Mouse (Mus musculus): Measurements from ENCODE around the gene Cyth1.

The Cyth1 gene

DNA sequence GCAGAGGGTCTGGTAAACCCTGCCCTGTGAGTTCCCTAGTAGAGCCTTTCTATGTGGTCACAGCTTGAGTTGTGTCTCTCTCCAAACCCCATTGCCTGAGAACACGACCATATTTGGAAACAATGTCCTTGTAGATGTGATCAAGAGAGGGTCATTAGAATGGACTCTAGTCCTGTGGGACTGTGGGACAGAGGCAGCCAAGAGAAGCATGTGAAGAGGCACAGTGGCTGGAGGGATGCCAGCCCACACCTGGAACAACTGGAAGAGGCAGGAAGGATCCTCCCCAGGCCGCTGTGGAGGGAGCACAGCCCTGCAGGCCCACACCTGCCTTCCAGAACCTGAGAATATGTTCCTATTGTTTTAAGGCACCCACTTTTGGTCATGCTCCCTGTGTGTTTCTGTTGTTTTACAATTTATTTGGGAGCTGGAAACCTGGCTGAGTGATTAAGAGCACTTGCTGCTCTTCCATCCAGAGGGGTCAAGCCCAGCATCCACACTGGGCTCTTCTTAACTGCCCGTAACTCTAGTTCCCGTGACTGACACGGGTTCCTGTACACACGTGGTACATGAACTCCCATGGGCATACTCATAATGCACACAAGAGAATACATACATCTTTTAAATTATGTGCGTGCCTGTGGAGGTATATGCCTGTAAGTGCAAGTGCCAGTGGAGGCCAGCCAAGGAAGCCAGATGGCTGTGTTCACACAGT, 5.2 kb upstream of the Cyth1 start:
- DNase-seq = no peak

DNA sequence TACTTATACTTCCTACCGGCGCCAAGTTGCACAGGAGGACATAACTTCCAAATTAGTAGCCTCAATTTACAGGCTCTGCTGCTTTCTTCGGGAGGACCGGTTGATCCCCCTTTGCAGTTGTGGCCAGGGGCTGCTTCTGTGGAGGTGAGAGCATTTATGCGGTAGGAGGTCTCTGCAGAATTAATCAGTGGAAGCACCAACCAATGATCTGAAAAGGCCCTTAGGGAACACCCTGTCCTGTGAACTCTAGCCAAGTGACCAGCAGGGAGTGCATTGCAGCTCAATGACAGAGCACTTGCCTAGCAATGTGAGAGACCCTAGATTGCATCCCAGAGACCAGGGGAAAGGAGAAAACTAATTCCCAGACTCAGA, 606 bp upstream of the Cyth1 start:
- DNase-seq = no peak

DNA sequence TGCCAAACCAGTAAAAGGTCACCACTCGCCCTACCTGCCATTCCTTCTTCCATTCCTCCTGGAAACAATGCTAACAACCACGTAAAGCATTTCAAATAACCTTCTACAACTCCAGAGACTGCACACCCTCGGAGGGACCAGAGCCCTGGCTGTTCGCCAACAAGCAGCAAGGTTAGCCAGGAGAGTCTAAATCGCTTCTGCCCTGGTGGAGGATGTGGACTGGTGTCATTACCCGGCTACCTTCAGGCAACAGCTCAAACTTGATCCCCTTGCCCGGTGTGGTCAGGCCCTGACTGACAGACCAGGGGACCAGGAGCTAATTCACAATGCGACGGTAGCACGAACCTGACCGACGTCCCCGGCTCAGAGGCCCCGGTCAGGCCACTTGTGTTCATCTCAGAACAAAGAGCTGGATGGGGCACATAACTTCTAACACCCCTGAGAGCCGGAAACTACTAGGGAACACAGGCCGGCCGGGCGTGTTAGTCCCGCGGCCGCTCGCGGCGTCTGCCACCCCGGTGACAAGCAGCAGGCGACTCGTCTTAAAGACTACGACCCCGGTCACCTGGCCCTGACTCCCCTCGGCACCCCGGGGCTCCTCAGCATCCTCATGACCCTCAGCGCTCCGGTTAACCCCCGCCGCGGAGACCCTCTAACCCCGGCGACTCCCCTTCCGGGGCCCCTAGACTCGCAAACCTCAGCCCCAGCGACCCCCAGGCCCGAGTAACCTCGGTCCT, 865 bp downstream of the Cyth1 start:
- DNase-seq = peak; percentile 71

DNA sequence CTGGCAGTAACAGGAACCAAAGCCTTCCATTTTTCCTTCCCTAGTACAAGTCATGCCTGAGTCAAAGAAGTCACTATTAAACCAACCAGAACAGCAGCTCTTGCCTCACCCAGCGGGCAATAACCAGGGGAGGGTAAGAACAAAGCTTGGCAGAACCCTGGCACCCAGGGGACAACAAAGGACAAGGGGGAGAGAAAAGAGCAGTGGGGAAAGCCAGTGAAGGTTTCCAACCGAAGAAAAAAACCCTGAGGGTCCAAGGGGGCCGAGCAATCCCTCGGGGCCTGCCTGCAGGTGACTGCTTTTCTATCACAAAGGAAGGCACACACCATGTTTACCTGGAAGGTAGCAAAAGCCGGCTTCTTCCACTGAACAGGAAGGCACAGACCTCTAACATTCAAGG, 1.7 kb downstream of the Cyth1 start:
- DNase-seq = no peak

DNA sequence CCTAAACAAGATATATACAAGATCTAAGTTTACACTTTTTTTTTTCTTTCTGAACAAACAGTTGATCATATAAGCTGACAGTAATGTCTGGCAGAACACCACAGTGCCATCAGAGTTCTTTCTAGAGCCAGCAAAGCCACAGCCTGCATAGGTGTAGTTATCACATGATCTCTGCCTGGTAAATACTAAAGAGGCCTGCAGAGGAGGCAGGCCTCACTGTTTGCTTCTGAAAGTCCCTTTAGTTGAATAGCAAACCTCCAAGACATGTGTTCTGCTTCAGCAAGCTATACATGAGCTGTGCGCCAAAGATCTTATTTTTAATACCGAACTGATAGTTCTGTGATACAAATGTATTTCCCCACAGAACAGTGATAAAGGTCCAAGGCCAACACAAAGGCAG, 3.3 kb downstream of the Cyth1 start:
- peak; percentile 48 for DNase-seq

DNA sequence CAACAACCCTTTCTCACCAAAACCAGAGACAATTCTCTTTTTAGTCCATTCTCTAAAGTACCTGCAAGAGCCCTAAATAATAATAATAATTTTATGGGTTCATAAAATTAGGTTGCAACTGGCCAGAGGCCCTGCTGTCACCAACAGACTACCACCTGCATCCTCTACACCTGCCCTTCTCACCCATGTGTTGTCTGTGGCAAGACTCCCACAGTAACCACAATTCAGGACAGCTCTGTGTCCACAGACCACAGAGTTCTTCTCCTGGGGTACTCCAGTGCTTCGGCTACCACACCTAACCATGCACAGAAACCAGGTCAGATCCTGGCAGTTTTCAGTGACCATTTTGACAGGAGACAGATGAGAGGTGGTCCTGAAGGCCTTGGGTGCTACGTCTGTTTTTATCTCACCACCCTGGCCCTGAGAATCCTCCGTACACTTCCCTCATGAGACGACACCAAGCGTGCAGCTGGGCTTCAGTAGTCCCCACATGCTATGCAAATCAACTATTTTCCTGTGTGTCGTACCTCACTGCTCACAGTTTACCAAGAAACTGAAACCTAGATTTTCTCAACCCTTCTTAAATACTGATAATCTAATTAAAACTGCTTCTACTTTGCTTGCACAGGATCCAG, 4.6 kb downstream of the Cyth1 start:
- peak; percentile 50 for DNase-seq

DNA sequence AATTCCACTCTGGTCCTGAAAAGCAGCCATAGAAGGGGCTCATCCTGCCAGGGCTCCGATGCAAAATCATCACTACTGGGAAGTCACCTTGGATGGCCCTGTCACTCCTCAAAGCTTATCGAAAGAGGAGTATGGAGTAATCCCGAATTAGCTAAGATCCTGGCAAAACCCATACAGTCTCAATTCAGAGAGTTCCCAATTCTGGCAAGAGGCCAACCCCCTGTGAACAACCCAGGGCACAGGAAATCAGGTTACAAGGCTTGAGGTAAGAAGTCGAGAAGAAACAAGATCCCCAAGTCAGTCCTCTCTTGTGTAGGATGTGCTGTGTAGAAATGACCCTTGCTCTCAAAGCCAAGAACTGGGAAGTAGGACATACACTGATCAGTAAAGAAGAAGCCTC, 5.9 kb downstream of the Cyth1 start:
- DNase-seq = no peak

DNA sequence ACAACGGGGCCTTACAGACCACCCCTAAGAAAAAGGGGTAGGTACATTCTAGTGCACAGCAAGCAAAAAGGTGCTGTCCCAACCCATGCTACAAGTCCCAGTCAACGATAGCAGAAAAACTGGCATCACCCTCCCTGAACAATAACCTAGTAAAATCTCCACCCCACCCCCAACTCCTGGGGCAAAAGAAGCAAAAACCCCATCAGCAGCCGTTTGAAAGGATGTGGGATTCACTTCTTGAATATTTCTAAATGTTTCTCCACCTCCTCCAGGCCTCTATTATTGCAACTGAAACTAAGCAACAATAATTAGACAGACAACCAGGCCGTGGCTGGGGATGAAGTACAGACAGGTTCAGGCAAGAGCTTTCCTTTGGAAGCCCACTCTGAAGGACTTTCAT, 8.0 kb downstream of the Cyth1 start:
- DNase-seq = no peak

DNA sequence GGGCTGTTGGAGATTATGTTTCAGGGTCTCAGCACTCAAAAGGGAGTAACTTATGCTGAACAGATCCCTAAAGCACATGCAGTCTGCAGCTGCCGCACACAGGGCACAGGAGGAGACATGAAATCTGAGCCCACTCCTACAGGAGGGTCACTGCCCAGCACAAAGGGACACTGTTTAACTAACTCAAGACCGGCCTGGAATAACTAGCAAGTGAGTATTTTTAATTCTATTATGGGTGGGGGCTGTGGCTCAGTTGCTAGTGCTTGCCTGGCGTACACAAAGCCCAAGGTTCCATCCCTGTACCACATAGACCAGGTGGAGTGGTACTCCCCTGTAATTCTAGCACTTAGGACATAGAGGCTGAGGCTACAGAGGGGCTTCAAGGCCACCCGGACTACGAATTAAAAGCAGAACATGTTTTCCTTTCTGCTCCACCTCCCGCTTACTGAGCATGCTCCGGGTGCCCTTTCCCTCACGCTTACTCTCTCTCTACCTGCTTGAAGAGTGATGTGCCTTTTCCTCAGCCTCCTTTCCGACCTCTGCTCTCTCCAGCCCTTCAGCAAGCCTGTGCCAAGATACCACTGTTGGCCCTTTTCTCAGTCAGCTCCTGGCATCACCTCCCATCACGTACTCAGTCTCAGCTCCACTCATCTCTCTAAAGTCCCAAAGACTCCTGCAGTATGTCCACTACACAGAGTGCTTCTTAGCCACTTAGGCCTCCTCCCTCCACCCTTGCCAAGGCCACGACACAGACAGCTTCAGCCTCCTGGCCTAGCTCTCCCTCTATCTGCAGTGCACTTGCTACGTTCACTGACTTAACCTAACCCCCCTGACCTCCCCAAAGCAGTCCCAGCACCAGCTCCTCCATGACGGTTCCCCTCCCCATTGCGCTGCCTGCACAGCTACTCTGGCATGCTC, 8.9 kb downstream of the Cyth1 start:
- no peak for DNase-seq

DNA sequence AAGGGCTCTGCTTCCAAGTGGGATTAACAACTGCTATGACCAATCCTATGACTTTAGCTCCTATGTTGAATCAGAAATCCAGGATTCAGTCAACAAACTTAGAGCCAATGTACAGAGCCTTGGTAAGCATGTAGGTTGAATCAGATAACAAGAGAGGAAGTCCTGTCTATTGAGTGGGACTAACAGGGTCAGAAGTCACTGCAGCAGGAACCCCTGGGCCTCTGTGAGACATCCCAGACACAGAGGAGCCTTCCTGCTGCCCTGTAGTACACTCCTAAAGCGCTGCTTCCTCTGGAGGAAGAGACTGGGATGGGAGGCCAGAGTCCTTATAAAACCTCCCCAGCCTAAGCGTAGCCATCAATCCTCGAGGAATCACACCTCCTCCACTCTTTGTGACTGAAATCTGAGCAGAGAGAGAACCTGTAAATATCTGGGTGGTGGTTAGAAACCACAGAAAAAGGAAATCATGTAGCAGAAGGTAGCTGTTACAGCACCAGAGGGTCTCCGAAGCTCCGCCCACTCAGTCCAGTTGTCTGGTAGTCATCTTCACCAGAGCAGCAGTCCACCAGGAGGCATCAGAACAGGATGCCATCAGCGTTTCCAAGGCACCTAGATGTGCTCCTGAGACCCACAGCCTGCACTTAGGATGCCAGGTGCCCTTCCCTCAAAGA, 11.7 kb downstream of the Cyth1 start:
- peak; percentile 40 for DNase-seq

DNA sequence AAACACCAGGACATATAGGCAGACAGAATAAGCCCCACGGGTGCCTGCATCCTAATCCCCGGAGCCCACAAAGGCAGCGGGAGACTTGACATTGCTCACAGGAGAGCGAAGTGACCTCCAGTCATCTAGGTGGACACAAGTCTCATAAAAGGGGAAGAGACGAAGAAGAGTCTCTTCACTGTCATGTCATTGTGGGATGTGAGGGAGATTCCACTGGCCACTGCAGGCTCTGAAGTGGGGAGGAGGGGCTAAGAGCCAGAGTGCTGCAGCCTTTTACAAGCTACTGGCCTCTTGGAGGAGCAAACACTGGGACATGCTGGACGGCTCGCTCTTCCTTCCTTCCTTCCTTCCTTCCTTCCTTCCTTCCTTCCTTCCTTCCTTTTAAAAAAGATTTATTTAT, 13.5 kb downstream of the Cyth1 start:
- DNase-seq = no peak

DNA sequence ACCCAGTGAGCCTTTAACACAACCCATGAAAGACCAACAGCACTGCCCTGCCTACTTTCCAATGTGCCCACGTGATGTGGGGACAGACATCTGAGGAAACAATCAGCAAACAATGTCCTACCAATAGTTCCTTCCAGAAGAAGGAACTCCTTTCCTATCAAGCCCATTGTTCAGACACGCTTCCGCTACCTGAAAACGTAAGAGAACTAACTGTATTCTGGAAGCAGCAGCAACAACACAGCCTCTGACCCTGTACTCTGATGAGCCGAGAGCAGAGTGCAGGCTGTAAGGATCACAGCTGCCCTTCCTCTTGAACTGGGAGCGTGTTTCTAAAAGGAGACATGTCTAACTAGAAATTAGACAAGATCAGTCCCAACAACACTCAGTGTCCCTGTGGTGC, 13.9 kb downstream of the Cyth1 start:
- no peak for DNase-seq

DNA sequence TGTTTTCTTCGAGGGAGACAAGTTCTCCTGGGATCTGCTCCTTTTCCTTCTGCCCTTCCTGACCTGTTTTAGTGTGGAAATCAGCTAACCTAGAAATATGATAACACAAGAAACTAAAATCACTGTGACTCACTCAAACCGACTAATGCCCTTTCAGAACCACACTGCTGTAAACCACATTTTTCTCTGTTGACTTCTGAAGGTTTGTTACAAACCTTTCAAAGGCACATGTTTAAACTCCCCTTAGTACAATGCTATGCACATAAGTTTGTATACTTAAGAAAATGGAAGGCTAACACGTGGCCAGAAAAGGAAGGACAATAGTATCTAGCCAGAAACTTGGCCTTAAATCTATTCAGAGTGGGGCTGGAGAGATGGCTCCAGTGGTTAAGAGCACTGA, 14.5 kb downstream of the Cyth1 start:
- no peak for DNase-seq

DNA sequence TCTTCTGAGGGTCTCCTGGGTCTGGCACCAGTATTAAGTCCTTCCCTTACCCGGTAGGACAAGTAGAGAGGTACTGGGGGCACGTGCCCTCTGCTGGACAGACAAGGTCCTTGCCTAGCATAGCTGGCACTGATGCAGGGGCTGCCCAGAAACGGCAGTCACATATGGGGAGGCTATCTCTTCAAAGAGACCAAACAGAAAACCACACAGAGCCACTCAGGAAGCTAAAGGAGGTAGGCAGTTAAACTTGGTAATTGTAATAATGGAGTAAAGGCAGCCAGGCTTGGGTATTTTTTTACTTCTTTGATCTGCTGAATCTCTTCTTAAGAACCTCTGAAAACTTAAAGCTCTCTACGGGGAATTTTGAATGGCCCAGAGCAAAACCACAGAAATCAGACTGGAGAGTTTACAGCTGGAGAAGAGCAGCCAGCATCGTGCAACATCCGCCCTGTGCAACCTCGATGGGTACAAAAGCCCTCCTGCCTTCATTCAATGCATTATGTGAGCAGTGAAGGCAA, 16.0 kb downstream of the Cyth1 start:
- DNase-seq = peak; percentile 76

DNA sequence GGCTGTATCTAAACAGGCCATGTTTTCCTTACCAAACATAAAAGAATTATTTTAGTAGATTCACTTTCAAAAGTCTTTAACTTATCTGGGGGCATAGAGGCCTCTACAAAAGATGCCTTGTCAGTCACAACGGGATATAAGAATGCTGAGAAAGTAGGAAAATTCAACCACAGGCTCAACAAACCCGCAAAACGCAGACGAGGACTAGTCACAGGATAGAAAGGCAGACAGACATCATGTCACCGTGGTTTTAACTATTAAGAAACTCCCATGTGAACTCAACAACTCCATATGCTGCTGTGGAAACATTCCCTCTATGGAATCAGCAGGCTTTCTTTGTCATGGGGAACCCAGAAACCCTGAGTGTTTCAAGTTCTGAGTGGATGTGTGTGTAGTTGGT, 18.5 kb downstream of the Cyth1 start:
- DNase-seq = no peak

DNA sequence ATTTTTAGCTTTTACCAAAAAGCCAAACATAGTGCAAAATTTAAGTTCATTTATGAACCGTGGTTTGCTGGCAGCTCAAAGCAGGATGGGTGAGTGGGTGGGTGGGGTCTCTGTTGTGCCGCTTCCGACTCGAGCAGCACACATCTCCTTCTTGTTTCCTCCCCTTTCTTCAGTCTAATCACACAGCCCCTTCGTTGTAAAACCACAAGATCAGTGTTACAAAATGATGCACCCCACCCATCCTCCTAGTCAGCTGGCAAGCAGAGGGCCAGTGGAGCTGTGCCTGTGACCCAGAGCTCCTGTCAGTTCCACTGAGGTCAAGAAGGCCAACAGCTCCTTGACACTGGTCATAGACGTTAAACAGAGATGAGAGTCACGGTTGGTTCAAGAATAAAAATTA, 20.7 kb downstream of the Cyth1 start:
- DNase-seq = peak; percentile 64

DNA sequence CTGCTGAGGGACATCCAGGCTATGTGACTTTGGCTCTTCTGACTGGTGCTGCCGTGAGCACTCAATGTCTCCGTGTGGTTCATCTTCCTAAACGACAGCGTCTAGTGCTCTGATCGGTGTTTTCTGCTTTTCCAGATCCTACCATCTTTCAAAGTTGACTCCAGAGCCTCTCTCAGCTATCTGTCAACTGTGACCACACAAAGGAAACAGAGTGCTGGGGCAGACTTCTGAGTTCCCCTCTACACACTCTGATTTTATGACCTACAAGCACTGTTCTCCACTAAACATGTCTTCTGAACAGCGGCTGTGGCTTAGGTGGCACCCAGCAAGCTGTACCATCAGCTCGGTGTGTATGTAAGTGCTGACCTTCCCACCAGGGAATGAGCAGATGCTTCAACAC, 21.5 kb downstream of the Cyth1 start:
- DNase-seq = no peak

DNA sequence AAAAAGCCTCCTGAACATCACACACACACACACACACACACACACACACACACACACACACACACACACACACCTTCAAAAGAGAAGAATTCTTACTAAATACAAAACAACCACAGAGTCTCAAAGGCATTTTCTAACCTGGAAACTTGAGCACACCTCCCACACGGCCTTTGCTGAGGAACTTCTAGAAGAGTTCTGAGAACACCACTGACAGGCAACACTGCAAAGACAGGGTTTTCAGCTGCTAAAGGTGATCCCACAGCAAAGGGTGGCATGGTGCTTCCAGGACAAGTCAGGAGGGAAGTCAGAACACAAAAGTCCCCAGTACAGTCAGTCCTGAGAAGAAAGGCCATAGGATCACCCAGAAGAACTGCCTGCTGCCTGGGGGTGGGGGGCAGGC, 22.5 kb downstream of the Cyth1 start:
- DNase-seq = peak; percentile 62

DNA sequence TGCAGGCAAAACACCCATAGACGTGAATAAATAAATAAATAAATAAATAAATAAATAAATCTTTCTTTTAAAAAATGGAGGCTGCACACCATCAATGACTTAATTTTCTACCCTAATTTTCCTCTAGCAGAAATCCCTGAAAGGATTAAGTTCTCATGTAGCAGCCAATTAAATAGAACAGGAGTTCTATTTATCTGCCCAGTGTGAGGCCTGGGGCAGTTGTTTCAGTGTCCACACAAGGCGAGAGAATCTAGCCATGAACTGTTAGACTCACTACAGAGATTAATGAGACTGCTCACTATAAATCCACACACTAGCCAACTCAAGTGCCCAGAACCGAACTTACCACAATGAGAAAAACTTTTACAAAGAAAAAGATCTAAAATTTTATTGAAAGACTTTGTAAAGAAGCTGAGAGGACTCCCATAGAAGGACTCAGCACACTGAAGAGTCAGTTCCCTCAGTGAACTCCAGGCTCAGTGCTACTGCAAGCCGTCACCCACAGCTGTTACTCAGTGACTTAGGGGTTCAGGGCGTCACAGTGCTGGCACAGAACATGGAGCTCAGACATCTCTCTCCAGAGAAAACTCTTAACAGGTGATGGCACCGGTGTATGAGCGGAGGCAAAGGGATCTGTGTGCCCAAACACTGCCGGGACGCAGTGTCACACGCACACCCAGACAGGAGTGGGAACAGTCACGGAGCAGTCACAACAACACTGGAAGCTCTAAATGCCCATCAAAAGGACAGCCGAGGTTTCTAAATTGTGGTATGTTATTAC, 23.1 kb downstream of the Cyth1 start:
- DNase-seq = no peak

DNA sequence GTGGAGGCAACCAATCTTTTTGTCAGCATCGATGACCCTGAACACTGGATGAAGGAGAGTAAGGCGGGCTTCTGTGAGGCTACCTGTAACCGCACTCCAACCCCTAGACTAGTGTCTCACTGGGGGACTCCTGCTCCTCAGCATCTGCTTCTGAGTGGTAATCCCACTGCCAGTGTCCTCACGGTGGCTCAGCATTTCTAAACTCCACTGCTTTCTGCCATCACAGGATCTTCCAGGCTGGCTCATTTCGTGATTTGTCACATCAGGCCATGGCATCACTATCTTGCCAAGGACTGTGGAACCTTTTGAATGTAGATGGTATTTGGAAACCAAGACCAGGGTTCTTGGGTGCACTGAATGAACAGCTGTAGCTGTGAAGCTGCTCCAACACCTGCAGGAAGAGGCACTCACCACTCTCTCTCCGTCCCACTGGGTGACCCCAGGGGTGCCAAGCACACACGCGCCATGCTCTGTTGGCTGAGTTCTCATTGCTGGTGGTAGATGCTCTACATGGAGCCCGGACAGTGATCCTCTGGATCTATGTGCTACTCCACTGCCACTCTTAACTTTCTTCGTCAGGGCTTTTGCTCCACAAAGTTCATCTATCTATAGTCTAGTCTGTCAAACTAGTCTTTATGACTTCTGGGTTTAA, 24.9 kb downstream of the Cyth1 start:
- peak; percentile 55 for DNase-seq

DNA sequence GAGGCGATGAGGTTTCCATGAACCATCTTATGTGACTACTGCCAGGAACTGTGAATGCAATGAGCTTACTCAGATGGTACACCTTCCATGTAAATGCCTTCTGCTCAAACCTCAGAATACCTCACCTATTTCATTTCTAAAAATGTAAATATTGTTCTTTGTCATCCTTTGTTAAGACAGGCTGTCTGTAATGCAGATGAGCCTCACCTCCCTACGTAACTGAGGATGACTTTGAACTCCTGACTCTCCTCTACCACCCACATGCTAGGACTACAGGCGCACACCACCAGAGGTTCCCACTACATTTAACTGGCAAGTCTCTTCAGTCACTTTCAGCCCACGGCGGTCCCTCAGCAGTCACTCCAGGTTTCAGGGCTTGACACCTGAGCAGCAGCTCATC, 25.5 kb downstream of the Cyth1 start:
- no peak for DNase-seq

All from thymus, postnatal 14 days (tissue).